Mouse (Mus musculus) thymus, postnatal 4 days (tissue): ENCODE data around the gene Pigm.

Experiments
- DNase-seq: peaks from one replicate; pipeline ENCODE4 v3.0.0; 2021

Gene Pigm

GRCm38 (mm10) chr1:172376198-172376667, at the start of gene Pigm:
Pigm (plus strand) TSS chr1:172376546.
- DNase-seq, result peak; percentile 98

DNA sequence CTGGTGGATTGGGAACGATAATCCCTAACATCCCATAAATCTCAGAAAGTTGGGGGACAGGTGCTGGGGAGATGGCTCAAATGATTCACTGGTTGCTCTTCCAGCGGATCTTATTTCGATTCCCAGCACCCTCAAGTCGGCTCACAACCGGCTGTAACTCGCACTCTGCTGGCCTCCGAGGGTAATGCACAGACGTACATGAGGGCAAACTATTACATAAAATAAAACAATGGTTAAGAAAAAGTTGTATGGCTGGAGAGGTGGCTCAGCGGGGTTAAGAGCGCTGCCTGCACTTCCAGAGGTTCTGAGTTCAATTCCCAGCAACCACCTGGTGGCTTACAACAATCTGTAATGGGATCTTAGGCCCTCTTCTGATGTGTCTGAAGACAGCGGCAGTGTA, 49.7 kb upstream of the Pigm start:
- DNase-seq, result no peak

DNA sequence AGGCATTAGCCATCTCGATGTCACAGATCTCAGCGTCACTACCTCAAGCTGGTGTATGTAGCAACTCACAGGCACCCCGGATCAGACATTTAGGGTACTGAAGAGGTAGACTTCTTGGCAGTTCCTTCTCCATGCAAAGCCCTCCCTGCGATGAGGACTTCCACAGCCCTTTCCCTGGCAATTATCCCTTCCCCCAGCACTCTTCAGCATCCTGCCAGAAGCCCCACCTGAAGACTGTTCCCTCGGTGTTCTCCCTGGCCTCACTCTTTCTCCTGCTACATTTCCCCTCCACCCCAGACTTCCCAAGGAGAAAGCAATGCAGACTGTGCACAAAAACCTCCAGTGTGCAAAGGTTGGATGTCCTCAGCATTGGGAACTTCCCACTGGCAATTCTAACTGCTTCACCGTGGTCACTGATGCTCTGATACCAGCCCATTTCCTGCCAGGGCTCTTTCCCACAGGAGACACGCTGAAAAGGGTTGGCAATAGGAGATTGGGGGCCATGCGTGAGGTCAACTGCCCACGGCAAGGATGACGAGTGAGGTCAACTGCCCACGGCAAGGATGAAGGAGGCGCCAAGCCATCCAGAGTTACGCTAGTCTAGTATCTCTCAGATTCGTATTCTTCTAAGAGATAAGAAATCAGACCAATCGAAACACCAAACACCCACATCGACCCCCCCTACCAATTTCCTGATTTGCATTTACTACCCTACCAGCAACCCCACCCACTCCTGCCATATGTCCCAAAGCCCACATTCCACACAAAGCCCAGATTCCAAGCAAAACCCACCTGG, 48.9 kb upstream of the Pigm start:
- DNase-seq, result no peak

DNA sequence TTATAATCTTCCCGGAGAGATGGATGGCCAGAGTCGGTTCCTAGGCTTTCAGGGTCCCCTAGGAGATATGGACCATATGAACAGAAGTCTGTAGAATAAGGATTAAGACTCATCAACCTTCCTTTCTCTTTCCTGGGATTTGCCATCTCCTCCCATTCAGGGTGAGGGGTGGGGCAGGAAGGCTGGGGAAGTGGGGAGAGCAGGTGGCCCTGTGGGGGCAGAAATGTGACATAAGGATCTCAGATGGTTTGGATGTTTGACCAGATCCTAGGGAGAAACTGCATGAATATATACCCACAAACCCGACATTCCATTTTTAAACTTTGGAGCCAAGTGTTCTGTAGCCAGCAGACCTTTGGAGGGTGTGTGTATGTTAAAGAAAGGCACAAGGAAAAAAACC, 48.3 kb upstream of the Pigm start:
- DNase-seq, result no peak

DNA sequence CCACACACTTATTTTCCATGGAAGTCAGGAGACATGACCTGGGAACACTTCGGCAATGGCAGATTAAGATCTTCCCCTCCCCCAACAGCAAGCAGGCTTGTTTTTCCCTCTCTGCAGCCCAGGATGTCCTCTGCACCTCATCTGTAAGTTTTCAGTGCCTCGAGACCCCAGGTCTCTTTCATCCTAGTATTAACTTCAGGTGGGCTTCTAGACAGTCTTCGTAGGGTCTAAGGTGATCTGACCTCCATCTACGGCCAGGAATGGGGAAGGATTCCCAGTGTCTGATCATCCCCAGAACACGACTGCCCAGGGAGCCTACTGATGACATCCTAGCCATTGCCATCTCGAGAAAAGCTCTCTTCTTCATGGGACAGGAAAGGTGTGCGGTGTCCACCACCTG, 47.9 kb upstream of the Pigm start:
- DNase-seq, result no peak

- DNase-seq, result no peak
These were observed 47.2 kb upstream of the Pigm start, which contains the start of gene Kcnj9 for GRCm38 (mm10) chr1:172329131-172329530. Kcnj9 (minus strand) TSS chr1:172329318.

GRCm38 (mm10) chr1:172329616-172330015, 46.7 kb upstream of the Pigm start:
- DNase-seq, result no peak

- DNase-seq, result no peak
These were observed 44.9 kb upstream of the Pigm start for GRCm38 (mm10) chr1:172331422-172331947.

- no peak for DNase-seq
These were observed 43.4 kb upstream of the Pigm start for GRCm38 (mm10) chr1:172332925-172333324.

GRCm38 (mm10) chr1:172333512-172333911, 42.8 kb upstream of the Pigm start:
- no peak for DNase-seq

DNA sequence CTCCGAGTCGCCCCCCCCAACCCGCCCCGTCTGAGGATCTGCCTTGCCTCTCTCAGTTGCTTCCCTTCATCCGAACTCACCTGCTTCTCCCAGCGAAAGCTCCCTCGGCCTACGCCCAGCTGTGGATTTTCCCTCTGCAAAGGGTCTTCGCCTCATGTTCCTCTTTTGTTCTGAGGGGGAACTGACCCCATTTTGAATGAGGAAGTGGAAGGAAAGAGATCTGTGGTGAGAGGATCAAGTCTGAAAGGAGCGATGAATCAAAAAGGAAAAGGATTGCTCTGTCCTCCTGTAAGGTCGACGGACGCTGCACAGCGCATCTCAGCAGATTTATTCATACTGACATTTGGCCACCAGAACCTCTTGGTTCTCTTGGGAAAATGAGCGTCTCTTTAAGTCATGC, 40.5 kb upstream of the Pigm start:
- no peak for DNase-seq

DNA sequence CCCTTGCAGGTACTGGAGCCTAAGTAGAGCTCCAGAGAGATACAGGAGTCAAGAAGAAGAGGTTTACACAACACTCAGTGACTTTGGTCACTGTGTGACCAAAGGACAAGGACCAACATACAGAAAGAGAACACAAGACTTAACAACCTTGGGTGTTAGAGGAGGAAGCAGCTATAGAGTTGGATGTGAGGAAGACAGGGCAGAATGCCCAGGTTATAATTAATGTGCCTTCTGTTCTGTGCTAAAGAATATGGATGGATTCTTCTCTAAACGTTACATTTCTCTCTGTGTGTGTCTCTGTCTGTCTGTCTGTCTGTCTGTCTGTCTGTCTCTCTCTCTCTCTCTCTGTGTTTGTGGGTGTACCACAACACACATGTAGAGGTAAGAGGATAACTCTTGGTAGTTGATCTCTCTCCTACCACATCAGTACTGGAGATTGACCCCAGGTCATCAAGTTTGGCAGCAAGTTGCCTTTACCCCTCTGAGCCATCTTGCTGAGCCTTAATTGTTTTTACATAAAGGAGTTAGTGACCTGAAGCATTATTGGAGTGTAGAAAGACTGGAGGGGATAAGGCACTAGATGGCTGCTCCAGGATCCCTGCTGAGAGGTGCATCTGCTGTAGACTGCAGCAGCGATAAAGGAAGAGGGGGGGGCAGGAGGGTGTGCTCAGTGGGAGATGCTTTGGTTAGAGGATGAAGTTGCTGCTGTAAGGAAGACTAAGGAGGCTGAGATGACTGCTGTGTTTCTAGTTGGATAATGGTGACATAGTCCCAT, 38.7 kb upstream of the Pigm start:
- no peak for DNase-seq

DNA sequence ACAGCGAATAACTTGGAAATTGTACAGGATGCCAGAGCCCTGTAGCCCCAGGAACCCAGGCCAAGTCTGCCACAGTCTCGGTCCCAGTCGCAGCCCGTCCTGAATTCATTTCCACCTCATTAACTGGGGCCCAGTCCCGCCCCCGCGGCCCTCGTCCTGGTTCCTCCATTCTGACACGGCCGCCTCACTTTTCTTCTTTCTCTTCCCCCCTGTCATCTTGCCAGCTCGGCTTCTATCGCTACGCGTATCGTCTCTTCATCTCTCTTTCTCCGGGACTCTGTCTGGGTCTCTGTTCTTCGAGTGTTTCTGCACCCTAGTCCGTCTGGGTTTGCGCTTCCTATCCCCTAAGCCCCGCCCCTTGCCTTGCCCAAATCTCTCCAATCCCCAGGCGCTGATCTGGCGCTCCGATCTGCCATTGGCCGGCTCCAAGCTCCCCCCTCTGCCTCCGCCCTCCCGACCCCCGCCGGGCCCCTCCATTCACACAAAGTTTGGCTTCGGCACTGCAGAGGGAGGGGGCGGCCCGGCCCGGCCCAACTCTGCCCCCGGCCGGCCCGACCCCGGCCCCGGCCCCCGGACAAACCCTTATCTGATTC, 35.5 kb upstream of the Pigm start, which contains the start of gene Kcnj10:
Gene Kcnj10 (plus strand): TSS at position 482 of the 593 bp plus-strand sequence.
- DNase-seq, result peak; percentile 88

DNA sequence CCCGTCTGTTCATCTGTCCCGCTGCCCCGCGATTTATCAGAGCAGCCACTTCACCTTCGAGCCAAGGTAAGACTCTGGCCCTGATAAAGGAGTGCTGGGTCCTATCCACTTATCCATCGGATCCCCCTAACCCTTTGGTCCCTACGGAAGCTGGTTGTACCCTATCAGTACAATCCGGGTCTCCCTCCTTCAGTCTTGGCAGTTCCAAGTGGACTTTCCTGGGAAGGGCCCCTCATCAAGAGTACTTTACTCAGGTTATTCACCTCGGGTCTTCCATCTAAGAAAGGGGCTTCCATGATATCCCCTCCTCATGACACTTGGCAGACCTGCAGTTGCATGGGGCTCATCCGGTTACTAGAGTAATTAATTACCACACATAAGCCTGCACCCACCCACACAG, 35.0 kb upstream of the Pigm start:
- DNase-seq, result no peak

DNA sequence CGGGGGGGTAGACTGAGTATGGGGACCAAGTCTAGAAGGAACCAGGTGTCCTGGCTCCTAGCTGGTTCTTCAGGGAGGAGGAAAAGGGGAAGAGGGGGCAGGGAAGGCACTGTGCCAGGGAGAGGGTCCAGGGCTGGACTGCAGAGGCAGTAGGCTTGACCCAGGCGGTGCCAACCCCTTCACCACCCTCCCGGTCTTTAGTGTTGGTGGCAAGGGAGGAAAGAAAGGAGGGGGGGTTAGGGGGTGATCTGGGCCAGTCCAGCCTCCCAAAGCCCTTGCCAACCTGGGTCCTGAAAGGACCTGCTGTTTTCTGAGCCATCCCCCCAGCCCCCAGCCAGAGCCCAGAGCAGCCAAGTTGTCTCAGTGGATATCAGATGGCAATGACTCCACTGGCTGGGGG, 33.6 kb upstream of the Pigm start:
- no peak for DNase-seq

DNA sequence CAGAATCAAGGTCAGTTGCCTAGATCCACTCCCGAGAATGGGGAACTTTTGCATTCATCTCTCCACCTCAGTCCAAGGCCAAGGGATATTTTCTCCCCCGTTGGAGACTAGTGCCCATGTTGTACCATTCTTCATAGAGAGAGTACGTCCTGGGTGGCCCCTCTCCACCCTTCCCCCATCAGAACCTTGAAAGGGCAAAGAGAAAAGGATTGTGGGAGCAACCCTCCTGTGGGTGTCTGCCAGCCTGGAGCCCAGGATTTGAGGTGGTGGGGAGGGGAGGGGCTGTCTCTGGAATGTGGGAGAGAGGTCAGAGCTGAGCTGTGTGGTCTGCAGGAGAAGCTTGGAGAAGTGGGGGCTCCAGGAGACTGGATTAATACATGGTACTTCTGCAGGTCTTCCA, 32.4 kb upstream of the Pigm start:
- DNase-seq, result no peak

DNA sequence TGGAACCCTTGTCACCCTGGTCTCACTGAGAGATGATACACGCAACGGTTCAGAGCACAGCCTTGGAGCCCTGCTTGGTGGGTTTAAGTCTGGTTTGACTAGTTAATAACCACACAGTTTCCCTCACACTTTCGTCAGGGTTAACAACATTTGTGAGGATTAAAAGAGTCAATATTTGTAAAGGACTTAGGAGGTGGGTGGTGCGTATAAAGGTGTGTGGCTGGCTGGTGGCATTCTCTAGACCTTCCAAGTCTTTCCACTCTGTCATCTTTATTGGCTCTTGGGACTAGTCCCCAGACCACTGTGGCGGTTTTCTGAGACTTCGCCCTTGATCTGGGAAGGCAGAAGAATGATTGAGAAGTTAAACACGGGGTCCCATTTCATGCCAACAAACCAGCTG, 31.5 kb upstream of the Pigm start:
- DNase-seq, result no peak

GRCm38 (mm10) chr1:172346707-172347106, 29.6 kb upstream of the Pigm start:
- no peak for DNase-seq

- no peak for DNase-seq
These were observed 29.0 kb upstream of the Pigm start for GRCm38 (mm10) chr1:172347382-172347781.

DNA sequence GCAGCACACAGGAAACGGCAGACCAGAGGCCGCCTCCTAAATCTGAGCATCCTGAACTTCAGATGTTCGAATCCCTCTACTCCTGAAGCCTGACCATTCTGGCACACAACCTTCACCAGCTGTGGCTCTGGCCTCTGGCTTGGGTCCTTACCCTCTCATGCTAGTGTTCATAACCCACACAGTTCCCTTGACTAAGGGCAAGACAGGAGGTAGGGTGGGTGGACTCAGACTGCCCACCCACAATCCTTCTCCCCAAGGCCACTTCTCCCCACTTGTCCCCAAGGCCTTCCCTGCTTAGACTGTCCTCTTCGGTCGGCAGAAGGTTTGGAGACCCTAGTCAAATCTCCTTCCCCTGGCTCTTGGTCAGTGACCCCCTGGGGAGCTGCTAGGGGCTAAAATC, 26.8 kb upstream of the Pigm start:
- DNase-seq, result no peak

GRCm38 (mm10) chr1:172349916-172350812, 26.2 kb upstream of the Pigm start:
- peak; percentile 52 for DNase-seq

- DNase-seq, result no peak
These were observed 24.3 kb upstream of the Pigm start for GRCm38 (mm10) chr1:172352001-172352400.
